Mouse (Mus musculus): Measurements from ENCODE around the gene Kdelr3.

The Kdelr3 gene

DNA sequence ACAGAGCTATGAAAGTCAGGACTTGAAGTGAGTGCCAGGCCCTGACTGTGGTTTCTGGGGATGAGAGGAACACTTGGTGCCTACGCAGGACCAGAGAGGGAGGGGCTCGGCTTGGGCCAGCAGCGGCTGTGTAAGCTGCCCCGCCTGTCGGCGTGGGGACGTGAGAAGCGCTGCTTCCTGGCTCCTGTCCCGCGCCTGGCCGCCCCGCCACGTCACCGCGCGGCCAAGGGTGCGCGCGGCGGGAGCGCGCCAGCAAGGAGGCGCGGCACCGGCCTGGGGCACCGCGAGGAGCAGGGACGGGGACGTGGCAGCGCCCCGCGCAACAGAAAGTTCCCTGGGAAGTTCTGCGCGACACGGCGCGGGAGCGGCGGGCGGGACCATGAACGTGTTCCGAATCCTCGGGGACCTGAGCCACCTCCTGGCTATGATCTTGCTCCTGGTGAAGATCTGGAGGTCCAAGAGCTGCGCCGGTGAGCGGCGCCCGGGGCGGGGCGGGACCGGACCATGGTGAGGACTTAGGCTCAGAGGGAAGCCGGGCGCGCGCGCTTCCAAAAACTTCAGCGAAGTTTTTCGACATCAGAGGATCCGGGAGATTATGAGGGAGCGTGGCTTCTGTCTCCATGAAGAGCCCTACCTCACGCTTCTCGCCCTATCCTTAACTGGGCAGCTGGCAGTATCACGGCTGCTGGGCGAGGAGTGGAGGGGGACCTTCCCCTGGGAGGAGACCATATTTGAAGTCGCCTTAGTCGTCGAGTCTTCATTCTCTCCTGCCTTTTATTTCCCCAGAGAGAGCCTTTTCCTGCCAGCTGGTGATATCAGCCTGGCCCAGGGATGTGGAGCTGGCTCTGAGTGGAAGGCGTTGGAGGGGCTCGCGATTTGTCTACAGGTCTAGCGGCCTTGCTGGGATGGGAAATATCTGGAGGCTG lies at the start of gene Kdelr3:
TSS of gene Kdelr3 (plus strand) at position 241 of the 926 bp plus-strand sequence.
- peak; percentile 41 for DNase-seq

DNA sequence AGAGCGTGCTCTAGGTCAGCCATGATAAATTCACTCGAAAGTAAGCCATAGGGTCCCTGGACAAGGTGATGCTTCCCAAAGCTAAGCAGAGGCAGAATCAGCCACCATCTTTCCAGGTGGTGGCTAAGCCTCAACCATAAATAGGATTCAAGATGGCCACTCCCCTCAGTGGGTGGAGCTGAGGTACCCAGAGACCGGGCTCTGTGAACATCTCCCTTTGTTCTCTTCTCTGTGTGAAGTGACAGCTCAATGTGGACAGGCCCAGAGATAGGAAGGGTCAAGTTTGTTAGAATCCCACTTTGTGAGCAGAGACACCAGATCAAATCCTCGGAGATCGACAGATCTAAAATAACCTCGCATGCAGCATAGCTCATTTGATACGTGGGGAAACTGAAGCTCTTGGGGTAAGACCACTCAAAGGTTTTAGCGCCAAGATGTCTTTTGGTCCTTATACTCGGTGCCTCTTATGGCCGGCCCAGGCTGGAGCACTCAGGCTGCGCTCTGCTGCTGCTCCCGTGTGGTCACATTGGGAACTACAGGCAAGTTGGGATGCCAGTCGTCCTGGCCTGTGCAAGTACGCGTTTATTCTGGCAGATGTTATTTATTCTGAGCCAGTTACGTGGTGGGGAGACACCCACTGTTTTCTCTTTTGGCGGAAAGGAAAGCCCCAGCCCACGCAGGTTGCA lies 49.5 kb upstream of the Kdelr3 start:
- DNase-seq, result peak; percentile 86

DNA sequence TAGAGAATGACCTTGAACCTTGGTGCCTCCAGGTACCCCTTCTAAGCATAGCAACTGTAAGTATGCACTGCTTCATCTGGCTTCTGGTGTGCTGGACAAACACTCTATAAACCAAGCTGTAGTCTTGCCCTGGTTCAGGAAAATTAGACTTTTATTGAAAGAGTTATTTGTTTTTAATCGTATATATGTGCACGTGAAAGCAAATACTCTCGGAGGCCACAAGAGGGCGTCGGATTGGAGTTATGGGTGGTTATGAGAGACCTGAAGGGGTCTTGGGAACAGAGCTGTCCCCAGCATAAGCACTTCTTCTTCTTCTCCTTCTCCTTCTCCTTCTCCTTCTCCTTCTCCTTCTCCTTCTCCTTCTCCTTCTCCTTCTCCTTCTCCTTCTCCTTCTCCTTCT lies 46.6 kb upstream of the Kdelr3 start:
- no peak for DNase-seq

DNA sequence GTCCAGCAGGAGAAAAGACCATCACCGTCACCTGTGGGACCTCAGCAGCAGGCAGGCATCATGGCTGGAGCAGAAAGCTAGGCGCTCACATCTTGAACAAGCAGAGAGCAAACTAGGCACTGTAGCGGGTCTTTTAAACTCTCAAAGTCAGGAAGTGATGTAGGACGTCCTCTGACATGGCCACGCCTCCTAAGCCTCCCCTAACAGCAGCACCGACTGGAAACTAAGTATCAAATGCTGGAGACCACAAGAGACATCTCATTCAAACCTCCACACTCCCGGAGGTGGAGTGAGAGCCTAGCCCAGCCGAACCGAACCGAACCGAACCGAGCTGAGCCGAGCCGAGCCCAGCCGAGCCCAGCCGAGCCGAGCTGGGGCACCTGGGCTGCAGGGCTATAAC lies 45.6 kb upstream of the Kdelr3 start:
- DNase-seq, result no peak

DNA sequence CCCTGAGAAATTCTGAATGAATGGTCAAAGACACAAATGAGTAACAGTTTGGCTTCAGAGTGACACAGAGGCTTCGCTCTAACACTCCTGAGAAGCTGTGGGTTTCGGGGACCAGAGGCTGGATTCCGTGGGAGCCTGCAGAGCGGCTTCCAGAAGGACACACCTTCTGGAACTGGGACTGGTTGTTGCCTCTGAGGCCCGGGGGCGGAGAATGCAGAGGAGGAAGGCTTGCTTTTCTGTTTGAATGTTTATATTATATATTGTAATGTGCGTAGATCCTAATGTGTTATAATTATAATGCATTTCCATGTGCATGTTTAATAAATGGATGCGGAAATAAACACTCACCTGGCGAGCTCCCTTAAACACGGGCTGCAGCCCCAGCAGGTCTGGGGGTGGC lies 45.1 kb upstream of the Kdelr3 start:
- DNase-seq, result no peak

DNA sequence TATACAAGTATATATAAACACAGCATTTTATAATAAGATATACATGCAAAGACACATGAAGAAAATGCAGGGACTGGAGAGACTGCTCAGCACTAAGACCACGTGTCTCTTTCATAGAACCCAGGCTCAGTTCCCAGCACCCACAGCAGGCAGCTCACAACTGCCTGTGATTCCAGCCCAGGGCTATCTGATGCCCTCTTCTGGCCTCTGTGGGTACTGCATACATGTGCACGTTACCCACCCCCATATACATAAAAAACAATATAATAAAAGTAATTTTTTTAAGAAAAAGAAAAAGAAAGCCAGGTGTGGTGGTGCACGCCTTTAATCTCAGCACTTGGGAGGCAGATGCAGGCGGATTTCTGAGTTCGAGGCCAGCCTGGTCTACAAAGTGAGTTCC lies 43.2 kb upstream of the Kdelr3 start:
- no peak for DNase-seq

DNA sequence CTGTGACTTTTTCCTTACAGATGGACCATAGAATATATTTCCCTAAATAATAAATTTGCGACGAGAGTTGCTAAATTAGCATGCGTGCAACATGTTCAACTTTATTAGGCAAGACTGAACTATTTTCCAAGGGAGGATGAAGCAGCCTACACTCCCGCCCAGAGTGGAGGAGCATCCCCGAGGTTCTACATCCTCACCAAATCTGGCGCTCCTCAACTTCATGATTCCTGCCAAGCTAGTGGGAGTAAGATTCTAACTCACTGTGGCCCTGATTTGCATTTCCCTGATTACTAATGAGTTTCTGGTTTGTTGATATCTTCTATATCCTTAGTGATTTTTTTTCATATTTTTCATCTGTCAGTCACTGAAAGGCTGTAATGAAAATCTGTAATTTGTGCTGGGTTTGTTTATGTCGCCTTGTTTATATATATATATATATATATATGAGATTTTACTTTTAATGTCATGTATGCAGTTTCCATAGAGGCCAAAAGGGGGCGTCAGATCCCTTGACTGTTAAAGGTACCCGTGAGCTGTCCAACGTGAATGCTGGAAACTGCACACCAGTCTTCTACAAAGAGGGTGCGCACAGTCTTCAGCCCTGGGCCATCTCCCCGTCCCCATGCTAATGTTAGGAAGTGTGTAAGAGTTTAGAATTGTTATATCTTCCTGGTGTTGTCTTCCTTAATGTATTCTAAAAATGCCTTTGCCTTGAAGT lies 42.4 kb upstream of the Kdelr3 start:
- DNase-seq, result no peak

DNA sequence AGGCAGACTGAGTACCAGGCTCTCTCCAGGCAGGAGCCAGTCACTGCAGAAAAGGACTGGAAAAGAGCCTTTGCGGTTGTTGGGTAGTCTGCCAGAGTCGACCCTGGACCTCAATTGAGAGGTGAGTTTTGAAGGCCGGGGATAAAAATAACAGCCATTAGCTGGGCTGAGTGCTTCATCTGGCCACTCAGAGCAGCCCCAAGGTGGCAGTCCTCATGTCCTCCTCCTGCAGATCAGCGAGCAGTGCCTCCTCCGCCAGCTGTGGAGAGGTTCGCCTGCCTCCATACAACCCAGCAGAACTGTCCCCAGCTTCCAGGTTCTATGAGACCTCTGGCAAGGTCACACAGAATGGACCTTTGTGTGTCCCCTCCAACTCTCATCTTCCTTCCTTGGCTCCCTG lies 39.0 kb upstream of the Kdelr3 start:
- no peak for DNase-seq

DNA sequence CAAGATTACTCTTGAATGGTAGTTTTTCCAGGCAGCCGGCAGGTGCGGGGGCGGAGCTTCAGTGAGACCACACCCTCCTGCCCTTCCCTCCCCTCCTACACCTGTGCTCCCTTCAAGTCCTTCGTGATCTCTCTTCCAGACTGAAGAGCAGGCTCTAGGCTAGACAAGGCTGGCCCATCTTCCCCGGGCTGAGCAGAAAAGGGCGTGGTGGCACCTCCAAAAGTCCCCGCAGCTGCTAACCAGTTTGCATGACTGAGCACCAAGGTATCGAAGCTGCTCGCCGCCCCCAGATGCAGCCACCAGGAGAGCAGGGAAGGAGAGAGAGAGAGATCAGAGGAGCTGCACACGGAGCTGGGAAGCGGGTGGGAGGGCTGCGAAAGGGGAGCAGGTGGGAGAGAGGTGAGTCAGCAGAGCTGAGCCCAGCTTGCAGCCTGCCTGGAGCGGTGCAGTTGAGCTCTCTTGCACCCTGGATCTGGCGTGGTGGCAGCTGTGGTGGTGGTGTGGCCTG lies 35.0 kb upstream of the Kdelr3 start:
- no peak for DNase-seq

DNA sequence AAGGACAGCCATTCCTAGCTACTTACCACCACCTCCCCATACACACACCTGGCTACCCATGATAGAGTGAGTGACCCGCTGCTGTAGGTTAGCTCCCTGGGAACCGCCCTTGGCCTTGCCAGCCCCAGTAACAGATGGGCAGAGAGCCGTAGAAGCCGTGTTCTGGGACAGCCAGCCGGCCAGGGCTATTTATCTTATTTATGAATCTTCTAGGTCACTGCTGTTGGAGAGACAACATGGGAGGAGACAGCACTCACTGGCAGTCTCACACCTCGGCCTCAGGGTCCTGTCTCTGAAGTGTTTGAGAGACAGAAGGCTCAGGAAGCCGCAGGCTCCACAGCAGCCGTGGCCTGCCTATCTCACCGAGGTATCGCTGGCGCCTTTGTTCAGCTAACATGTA lies 26.7 kb upstream of the Kdelr3 start:
- DNase-seq, result no peak

DNA sequence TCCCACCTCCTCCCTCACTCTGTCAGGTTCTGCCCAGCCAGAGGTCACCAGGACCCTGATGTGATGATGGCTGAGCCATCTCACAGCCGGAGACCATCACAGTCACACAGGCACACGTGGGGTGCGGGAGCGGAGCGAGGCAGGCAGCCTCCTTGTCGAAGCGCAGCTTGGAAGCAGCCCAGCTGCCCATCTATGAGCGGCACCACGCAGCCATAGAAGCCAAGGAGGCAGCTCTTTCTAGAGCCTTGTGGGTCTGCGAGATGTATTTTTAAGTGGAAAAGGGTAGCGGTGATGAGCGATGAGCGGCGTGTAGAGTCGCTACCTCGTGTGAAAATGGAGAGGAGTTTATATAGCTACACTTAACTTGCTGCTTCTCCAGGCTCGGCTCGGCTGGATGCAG lies 22.7 kb upstream of the Kdelr3 start:
- no peak for DNase-seq

DNA sequence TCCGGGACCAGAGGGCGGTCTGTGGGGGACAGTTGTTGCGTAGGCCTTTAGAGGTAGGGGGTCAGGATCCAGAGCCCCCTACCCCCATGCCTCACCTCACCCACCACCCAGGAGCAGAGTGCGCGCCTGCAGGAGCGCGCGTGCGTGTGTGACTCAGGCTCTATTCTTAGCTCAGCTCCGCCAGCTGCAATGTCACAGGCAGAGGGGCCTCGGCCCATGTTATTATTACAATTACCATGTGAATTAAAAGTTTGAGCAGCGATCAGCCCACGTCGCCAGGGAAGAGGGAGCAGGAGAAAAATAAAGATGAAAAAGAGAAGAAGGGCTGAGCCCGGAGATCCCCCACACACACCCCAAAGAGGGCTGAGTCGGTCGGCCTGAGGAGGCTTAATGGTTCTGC lies 16.1 kb upstream of the Kdelr3 start:
- no peak for DNase-seq

DNA sequence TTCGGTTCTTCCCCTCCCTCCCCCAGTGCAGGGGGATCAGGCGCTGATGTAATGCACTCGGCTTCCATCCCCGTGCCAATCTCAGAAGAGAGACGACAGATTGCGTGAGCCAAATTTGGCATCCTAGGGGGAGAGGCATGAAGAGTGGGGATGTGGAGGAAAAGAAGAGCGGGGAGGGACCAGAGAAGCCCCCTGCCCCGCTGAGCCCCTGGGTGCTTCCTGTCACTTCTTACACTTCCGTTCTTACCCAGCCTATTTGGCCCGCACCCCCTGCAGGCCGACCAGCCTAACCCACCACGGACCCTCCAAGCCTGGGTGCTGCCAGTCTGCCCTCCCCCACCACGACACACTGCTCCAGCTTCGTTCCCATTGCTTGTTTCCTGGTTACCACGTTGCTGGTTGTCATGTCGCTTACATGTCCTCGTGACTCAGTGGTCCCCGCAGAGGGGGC lies 13.3 kb upstream of the Kdelr3 start:
- no peak for DNase-seq

DNA sequence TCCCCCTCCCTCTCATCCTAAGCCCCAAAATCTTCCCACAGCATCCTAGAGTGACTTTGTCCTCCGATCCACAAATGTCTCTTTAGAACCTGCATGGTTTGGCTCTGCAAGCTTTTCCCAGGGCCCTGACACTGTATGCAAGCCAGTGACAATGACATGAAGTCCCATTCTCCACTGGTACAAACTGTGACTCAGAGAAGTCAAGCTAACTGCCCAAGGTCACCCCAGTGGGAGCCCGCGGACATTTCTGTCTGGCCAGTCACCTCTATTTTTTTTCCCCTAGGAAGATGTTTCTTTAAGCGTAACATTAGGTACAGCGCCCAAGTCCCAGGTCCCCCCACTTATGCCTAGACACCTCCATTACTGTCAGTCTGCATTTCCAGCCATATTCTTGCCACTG lies 12.8 kb upstream of the Kdelr3 start:
- no peak for DNase-seq

DNA sequence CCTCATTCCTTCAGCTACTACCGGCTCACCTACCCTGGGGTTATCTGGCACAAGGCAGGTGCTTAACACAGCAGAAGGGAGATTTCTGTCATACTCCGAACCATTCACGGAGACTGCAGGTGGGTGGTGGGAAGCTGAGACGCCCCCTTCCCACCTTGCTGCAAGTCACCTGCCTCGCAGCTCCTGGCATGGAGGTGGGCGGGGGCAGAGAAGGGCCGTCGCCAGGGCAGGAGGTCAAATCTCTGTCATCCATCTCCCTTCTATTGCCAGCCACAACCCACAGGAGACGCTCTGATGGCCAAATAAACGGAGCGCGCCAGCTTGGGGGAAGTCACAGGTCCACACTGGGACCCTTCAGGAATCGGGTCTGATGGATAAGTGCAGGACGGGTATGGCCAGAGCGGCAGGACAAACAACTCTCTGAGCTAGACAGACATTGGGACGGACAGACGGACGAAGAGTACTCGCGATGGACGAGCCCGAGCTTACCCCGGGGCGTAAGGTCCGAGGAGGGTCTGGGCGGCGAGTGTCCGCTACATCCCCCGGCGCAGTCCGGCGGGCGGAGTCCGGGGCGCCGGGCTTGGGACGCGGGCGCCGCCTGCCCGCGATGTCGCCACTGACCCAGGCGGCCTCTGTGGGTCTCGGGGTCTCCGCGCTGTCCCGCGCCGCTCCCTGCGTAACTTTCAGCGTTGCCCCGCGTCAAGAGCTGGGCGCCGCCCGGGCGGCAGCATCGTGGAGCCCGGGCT lies 11.3 kb upstream of the Kdelr3 start, which contains the start of gene Kcnj4:
TSS of gene Kcnj4 (minus strand) at position 535 of the 746 bp plus-strand sequence.
- no peak for DNase-seq

DNA sequence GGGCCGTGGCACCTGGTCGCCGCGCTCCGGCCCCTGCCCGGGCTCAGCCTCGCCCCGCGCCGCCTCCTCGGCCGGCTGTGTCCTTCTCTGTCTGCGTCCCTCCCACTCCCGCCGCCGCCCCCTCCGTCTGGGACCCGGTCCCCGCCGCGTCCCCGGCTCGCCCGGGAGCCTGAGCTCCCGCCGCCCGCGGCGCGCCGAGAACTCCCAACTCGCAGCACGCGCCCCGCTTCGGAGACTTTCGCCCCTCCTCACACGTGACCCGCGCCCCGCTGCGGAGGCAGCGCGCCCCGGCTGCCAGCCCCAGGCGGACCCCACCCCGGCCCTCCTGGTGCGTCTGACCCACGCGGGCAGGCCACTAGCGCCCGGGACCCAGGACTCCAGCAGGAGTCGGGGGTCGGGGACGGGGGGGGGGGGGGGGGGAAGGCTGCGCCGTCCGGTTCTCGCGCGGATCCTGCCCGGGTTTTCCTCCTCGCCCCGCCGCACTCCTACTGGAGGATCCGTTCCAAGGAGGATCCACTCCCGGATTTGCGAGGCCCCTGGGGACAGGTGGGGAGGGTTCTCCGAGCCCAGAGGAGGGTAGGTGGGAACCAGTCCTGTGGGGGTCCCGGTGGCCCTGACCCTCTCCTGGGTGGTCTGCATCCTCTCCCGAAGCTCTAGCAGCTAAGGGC lies 10.5 kb upstream of the Kdelr3 start:
- peak; percentile 46 for DNase-seq

DNA sequence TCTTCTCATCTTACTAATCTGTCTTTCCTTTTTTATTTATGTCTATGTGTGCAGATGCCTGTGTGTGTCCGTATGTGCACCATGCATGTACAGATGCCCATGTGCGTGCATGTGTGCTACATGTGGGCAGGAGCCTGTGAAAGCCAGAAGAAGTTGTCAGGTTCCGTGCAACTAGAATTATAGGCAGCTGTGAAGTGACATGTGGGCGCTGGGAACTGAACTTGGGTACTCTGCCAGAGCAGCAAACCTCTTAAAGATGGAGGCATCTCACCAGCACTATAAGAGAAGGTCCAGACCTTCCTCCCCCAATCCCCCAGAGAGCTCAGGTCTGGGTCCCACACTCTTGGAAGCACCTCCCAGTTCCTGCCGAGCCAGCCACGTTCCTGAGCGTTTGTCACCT lies 9.8 kb upstream of the Kdelr3 start:
- DNase-seq, result no peak

DNA sequence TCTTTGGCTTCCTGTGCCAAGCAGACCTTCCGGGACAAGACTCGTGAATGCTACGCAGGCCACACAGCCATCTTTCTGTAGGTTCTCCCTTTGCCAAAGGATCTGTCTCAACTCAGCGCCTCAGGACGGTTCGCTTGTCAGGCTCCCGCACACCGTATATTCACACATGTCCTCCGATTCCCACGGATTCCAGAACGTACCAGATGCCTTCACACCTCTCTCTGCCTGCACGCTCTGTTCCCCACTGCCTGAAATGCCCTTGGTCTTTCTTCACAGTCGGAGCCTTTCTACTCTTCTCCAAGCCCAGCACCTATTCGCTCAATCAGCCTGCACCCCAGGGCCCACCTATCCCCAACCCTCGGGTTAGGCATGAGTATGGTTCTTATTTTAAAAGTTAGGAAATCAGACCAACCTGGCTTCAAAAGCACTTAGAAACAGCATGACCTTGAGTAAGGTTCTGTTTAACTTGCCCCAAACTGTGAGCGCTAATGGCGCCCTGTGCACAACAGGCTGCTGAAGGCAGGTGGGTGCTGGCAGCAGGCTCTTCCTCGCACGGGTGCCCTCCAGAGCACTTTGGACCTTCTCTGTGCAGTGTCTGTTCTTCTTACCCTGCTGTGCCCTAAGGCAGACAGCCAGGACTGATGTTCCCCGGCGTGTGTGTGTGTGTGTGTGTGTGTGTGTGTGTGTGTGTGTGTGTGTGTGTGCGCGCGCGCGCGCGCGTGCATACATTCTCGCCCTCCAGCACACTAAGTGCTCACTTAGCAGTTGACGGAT lies 9.0 kb upstream of the Kdelr3 start:
- DNase-seq, result peak; percentile 71

DNA sequence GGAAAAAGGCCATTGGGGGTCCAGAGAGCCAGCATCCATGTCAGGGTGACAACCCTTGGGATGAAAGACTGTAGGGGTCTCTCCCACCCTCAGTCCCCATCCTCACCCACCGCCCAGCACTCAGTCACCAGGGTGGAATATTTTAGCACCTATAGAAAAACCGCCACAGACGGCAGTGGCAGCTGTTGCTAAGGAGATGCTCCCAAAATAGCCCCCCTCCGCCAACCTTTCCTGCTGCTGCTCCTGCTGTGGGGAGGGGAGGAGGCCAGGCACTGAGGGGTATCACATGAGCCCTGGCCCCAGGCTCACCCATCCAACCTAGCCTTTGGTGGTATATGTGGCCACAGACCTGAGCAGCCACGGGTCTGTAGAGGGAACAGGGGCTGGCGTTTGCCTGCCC lies 6.2 kb upstream of the Kdelr3 start:
- no peak for DNase-seq

DNA sequence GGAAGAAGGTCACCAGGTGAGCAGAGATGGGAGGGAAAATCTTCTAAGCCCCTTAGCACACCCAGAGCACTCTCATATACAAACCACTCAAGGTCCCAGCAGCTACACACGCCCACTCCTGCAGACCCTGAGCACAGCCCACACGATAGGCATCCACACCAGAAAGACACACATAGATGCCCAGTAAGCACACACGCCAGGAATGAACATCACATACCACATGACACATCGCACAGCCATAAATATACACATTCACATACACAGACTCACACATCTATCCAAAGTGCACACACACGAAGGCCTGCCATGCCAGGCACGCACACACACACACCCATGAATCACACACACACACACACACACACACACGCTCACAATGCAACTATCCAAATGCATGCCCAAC lies 5.8 kb upstream of the Kdelr3 start:
- no peak for DNase-seq

Measured in kidney, adult 9 months (tissue).